Mouse (Mus musculus): ENCODE results near the gene Nudc.

The Nudc gene

DNA sequence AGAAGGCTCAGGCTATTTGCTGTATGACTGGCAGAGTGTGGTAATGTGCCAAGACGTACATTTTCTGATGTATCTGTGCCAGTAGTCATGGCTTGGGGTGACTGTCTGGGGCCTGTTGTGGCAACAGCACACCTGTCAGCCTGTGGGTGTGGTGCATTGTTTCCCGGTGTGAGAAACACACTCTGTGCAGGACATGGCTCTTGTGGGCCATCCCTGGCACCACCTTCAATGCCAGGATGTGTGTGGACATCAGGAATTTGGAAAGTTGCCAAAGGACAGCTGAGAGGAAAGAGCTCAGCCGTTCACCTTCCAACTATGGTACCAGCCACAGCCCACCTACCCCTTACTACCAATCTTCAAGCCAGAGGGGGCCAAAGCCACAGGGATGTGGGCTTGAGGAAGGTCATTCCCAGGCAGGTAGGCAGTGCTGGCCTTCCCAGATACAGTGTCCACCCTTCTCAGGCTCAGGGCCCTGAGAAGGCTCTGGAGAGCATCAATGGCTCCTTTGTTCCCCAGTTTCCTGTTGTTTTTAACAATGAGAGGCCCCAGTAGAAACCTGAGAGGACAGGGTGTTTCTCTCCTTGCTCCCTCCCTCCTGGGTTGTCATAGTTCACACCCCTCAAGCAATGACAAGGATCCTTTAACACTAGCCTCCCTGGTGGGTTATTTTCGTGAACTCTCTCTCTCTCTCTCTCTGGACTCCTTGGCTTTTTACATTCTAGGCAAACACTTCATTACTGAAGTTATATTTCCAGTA lies 56.1 kb downstream of the Nudc start:
- DNase-seq (ENCODE audit: low read depth): no peak

DNA sequence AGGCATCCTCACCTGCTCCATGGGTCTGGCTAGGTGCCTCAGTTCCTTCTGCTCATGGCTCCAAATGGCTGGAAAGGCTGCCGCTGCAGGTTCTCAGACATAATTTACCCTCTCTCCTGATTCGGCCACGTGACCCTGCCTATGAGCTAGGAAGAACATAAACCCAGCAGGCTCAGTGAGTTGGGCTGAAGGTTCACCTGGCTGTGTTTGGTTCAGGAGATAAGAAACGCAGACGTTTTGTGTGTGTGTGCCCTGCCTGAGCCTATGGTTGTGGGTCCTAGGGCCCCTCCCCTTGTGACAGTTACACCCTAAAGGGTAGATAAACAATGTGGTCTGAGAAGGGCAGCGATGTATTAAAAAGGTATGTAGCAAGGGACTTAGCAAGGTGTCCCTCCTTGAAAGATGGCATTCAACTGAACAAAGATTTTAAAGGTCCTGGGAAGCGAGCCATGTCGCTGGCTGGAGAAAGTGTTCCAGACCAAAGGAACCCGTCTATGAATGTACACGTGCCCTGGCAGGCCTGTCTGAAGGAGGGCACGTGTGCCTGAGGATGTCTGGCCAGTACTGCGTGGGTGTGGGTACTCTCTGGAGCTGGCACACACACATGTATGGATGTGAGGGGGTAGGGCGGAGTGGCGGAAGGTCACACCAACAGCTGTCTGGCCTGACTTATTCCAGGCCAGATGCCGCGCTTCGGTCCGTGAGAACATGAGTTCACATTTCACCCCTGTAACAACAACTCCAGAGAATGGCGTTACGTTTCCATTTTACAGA lies 57.0 kb downstream of the Nudc start:
- no peak for DNase-seq (ENCODE audit: low read depth)

DNA sequence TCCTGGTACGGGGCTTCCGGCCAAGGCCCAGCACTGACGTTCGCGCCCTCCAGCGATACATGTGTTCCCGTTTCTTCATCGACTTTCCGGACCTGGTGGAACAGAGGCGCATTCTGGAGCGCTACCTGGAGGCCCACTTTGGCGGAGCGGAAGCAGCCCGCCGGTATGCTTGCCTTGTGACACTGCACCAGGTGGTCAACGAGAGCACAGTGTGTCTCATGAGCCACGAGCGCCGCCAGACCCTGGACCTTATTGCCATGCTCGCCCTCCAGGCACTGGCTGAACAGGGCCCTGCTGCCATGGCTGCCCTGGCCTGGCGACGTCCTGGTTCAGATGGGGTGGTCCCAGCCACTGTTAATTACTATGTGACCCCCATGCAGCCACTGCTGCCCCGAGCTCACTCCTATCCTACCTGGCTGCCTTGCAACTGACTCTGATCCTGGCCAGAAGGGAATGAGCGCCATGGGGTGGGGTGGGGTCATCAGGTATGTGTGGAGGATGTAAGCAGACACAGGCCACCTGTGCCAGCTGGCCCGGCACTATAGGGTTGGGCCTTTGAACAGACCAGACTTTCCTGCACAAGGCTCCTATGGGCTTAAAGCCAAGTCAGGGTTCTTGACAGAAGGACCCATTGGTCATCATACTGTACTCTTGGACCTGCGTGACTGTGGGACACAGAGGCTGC lies 59.0 kb downstream of the Nudc start:
- DNase-seq (ENCODE audit: low read depth): no peak

GRCm38 (mm10) chr4:133485691-133486425 lies 59.9 kb downstream of the Nudc start:
- DNase-seq (ENCODE audit: low read depth): no peak

- no peak for DNase-seq (ENCODE audit: low read depth)
These were observed 61.4 kb downstream of the Nudc start for GRCm38 (mm10) chr4:133484266-133485025.

Measured in 416B (cell line).